Mouse (Mus musculus) hindbrain, postnatal 0 days (tissue): ENCODE measurements around the gene Rufy4. TPM values are rescaled to one million over a fixed set of nuclear protein-coding genes. Genes with fewer than 3 reads are reported as not detected.

ENCODE experiments used
- ATAC-seq: fragments of 200-750 bp; cut with Nextera tagmentation; 2 replicates; pipeline ENCODE4 v1.8.0; 2017; ENCODE audit warnings: mild to moderate bottlenecking, moderate TSS enrichment, moderate library complexity
- DNase-seq: peaks from one replicate; pipeline ENCODE4 v3.0.0-alpha.2; 2015; ENCODE audit warnings: low spot score
- H3K27ac ChIP-seq: fragments of 300-500 bp; sonication (generic); 2 replicates; pipeline ENCODE4 v1.5.1; 2014; ENCODE audit warnings: mild to moderate bottlenecking
- H3K27me3 ChIP-seq: fragments of 300-500 bp; sonication (generic); 2 replicates; pipeline ENCODE4 v1.6.1; 2014; ENCODE audit warnings: low read length, mixed read lengths; ENCODE audit not compliant: insufficient read depth
- H3K36me3 ChIP-seq: fragments of 300-500 bp; sonication (generic); 2 replicates; pipeline ENCODE4 v1.6.1; 2014; ENCODE audit warnings: low read length, mixed read lengths; ENCODE audit not compliant: insufficient read depth
- H3K4me1 ChIP-seq: fragments of 300-500 bp; sonication (generic); 2 replicates; pipeline ENCODE4 v1.6.1; 2014; ENCODE audit warnings: antibody characterized with exemption, low read length, mixed read lengths; ENCODE audit not compliant: insufficient read depth
- H3K4me2 ChIP-seq: fragments of 300-500 bp; sonication (generic); 2 replicates; pipeline ENCODE4 v1.6.1; 2014; ENCODE audit warnings: low read depth, mild to moderate bottlenecking, low read length, moderate library complexity, mixed read lengths
- H3K4me3 ChIP-seq: fragments of 300-500 bp; sonication (generic); 2 replicates; pipeline ENCODE4 v1.5.1; 2014; ENCODE audit warnings: low read length
- H3K9ac ChIP-seq: fragments of 300-500 bp; sonication (generic); replicated peaks from 2 replicates; pipeline ENCODE4 v1.6.1; 2014; ENCODE audit warnings: mild to moderate bottlenecking, low read length, moderate library complexity, mixed read lengths
- H3K9me3 ChIP-seq: fragments of 300-500 bp; sonication (generic); 2 replicates; pipeline ENCODE4 v1.6.1; 2016; ENCODE audit warnings: low read length, mixed read lengths
- CTCF ChIP-seq: IDR thresholded peaks from 2 replicates; pipeline ENCODE4 v1.5.1; 2016; ENCODE audit warnings: antibody characterized with exemption, control low read depth, low read depth
- WGBS: fragments of 180-500 bp; shearing (Covaris S2); extraction: QIAGEN DNeasy Blood & Tissue Kit; methylation state at CpG from one replicate; pipeline ENCODE4 v1.1.7; 2014; 5-methylcytosine and 5-hydroxymethylcytosine counted together
- polyA plus RNA-seq: library from polyadenylated mRNA; unstranded; fragments of >200 nt; fragmentation: Nextera tagmentation; extraction: Ambion mirVana; gene quantifications from 2 replicates; pipeline ENCODE4 v1.2.1, GENCODE M21; 2015
- total RNA-seq: library from RNA; depleted of rRNA; stranded (reverse); fragments of >200 nt; gene quantifications from 2 replicates; pipeline ENCODE4 v1.2.3, GENCODE M21; 2014; rRNA removed

Gene Rufy4
- total RNA-seq, result not detected in 2 replicates
- 0.08 and 0.10 TPM in 2 replicates for polyA plus RNA-seq

DNA sequence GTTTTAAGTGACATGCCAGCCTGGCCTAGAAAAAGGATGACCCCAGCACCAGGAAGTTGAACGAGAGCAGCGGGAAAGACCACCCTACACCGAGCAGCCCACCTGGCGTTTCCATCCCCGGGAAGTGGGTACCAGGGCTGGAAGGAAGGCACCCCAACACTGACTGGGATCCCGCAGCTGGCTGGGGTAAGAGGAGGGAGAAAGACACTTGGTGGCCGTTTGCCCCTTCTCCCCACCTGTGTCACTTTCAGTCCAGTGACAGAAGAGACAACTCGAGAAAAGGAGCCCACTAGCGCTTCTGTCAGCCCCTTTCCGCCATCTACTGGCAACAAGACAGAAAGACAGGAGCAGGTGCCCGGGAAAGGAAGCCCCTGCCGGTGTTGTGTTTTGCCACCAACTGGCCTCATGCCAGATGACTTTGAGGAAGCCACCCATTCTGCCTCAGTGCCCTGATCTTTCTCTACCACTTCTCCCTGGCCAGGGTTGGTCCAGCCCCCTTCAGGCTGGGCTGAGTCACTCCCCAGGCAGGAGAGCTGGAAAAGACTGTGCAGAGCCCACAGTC lies at the start of gene Rufy4:
Gene Rufy4, plus strand, starts transcription at position 551 of the 562 bp plus-strand sequence.
- TF ChIP-seq CTCF, result peak; percentile 90
- Histone ChIP-seq H3K9me3 (no peaks in the 10 kb centered on the region), H3K27me3 (0 out of 2 replicates have a peak, but pooled peaks cover 16% of the 10 kb centered on the region), H3K4me3 (peak within 1 kb of the TSS; percentile 41), H3K4me1 (0 out of 2 replicates have a peak, but pooled peaks cover 12% of the 10 kb centered on the region), H3K27ac (no peak within 1 kb of the TSS), H3K4me2 (peak within 1 kb of the TSS; percentile 77), H3K36me3 (no peaks in the 10 kb centered on the region), H3K9ac (peak within 1 kb of the TSS; percentile 40)
- peak; percentile 91 for DNase-seq
- 1% methylated on average over 12 of the region's 12 CpGs for WGBS
- ATAC-seq, result peak; percentile 70

DNA sequence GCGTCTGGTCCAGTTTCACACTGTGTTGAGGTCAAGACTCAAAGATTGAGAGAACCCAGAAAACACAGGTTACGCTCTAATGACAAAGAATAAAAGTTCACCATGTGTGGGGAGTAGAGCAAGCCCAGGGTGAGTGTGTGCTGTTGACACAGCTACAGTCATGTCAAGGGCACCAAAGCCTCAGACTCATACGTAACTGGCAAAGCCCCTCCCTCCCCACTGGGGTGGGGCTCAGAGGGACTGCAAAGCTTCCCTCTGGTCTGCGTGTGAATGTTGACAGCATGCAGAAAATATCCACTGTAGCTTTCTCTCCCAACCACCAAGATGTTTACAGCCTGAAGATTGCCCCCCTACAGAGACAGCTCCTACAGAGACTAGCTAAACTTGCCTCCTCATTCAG lies 49.1 kb upstream of the Rufy4 start:
- Histone ChIP-seq H3K4me1 (no peaks in the 10 kb centered on the region), H3K4me3 (no peak overlapping the region), H3K36me3 (no peaks in the 10 kb centered on the region), H3K27ac (no peak overlapping the region), H3K9ac (no peak overlapping the region), H3K4me2 (no peak overlapping the region), H3K27me3 (no peaks in the 10 kb centered on the region), H3K9me3 (no peaks in the 10 kb centered on the region)
- TF ChIP-seq CTCF, result no peak
- ATAC-seq, result no peak
- WGBS, result 79% methylated on average over 4 of the region's 4 CpGs
- DNase-seq, result no peak

DNA sequence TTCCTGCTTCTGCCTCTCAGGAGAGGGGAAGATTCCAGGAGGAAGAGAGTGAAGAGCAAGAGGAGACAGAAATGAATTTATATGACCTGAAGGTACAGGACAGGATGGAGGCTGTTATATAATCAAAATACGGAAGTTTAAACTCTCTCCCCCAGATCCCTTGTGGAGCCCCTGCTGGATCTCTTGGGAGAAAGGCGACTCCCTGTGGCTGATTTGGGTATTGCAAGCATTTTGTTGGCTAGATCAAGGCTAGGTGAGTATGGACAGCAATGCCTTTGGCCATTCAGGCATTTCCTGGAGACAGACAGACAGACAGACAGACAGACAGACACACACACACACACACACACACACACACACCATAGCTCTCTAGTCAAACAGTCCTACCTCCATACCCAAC lies 48.0 kb upstream of the Rufy4 start:
- no peak overlapping the region for H3K4me3 ChIP-seq
- no peak overlapping the region for H3K27ac ChIP-seq
- H3K27me3 ChIP-seq, result no peaks in the 10 kb centered on the region
- no peaks in the 10 kb centered on the region for H3K36me3 ChIP-seq
- peak; percentile 78 for TF ChIP-seq CTCF
- DNase-seq (peak; percentile 75), ATAC-seq (peak; percentile 46; the same call in 1 of the 2 replicates)
- H3K4me2 ChIP-seq, result no peak overlapping the region
- 8% methylated on average over 2 of the region's 2 CpGs for WGBS
- H3K9ac ChIP-seq, result no peak overlapping the region
- peaks cover 3% of the 10 kb centered on the region; the same call in 1 of the 2 replicates for H3K4me1 ChIP-seq
- no peaks in the 10 kb centered on the region for H3K9me3 ChIP-seq

DNA sequence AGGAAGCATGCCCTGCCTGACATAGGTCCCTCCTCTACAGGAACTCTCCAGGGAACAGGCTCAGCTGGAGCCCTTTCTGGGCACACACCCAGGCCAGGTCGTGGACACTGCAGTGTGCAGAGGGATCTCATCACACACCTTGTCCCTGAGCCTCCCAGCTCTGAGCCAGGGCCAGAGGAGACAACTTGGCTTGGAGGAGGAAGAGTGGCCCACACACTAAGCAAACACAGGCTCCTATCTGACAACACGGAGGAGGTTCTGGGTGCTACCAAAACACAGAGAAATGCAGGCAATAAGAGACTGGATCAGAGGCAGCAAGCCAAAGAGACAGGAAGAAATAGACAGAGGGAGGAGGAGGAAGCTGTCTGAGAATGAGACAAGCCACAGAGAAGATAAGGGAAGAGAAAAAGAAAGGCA lies 43.8 kb upstream of the Rufy4 start:
- WGBS, result 45% methylated on average over 2 of the region's 2 CpGs
- ATAC-seq (no peak), DNase-seq (no peak)
- Histone ChIP-seq H3K27me3 (no peaks in the 10 kb centered on the region), H3K4me2 (no peak overlapping the region), H3K27ac (no peak overlapping the region), H3K4me3 (no peak overlapping the region), H3K9me3 (no peaks in the 10 kb centered on the region), H3K36me3 (no peaks in the 10 kb centered on the region), H3K9ac (no peak overlapping the region), H3K4me1 (peaks cover 8% of the 10 kb centered on the region; the same call in 1 of the 2 replicates)
- TF ChIP-seq CTCF, result no peak

DNA sequence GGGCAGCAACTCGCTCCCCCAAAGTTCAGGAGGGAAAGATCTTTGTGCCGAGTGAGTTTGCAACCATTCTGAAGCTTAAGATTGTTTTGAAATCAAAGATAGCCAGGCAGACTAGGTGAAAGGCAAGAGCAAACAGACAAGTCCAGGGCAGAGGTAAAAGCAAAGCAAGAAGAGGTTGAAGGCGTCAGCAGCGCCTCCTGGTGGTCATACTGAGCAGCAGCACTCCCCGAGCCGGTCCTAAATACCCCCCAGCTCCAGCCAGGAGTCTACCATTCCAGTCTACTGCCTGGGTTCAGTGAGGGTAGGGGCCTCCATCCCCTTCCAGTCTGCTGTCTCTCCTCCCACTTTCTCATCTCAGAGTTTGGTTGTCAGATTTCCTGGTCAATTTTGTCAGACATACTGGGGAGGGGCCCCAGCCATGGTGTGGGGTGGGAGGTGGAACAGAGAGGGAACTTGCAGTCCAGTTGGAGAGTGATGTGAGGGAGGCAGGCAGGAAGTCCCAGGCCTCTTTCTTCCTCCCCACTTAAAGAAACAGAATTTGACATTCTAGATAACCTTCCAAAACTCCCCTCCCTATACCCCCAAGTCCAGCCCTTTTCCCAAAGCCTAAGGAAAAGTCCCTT lies 42.4 kb upstream of the Rufy4 start:
- peak; percentile 84 for TF ChIP-seq CTCF
- no peaks in the 10 kb centered on the region for H3K36me3 ChIP-seq
- no peak overlapping the region for H3K4me2 ChIP-seq
- DNase-seq (peak; percentile 53), ATAC-seq (peak; percentile 46; the same call in 1 of the 2 replicates)
- H3K27me3 ChIP-seq, result no peaks in the 10 kb centered on the region
- H3K27ac ChIP-seq, result no peak overlapping the region
- H3K9me3 ChIP-seq, result no peaks in the 10 kb centered on the region
- H3K4me1 ChIP-seq, result peaks cover 8% of the 10 kb centered on the region; the same call in 1 of the 2 replicates
- 12% methylated on average over 6 of the region's 6 CpGs for WGBS
- H3K9ac ChIP-seq, result no peak overlapping the region
- no peak overlapping the region for H3K4me3 ChIP-seq

DNA sequence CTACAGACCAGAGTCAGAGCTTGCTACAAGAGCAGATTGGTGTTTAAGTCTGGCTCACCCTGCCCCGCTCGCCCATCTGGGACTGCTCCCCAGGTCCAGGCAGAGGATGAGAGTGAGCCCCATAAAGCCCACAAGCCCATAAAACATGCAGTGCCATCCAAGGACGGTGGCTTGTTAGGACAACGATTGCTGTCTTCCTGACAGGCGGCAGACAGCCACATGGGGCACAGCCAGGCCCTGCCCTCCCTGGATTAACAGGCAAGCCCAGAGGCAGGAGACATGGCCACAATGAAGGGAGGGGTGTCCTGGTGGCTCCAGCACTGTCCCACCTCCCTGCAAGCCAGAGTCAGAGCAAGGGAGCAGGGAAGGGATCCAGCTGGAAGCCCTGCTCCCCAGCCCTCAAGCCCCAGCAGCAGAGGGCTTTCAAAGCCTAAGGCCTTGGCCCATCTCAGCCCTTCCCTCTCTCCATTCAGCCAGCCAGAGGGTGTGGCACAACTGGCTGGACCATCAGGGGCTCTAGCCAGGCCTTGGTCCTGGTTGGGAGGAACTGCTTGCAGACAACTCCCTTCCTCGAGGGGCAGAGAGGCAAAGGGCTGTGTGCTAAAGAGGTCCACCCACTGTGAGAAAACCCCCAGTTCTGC lies 41.2 kb upstream of the Rufy4 start:
- Histone ChIP-seq H3K36me3 (no peaks in the 10 kb centered on the region), H3K4me2 (no peak overlapping the region), H3K9me3 (no peaks in the 10 kb centered on the region), H3K4me1 (peaks cover 8% of the 10 kb centered on the region; the same call in 1 of the 2 replicates), H3K27me3 (no peaks in the 10 kb centered on the region), H3K27ac (no peak overlapping the region), H3K4me3 (no peak overlapping the region), H3K9ac (no peak overlapping the region)
- no peak for TF ChIP-seq CTCF
- ATAC-seq (peak; percentile 67; the same call in 1 of the 2 replicates), DNase-seq (no peak)
- 50% methylated on average over 6 of the region's 6 CpGs for WGBS

DNA sequence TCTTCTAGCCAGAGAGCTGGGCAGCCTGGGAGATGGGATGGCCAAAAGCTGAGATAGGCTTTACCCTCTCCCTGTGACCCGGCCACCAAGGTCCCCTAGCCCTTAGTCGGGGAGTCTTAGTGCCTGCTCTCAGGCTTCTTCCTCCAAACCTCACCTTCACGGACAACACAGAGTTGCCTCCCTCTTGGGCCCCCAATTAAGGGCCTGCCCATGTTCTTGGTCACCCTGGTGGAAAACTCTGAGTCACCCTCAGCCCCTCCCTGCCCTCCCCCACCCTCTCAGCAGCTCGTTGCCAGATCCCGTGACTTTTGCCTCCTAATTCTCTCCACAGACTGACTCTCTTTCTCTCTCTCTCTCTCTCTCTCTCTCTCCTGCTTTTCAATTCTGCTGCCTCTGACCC lies 40.6 kb upstream of the Rufy4 start:
- ATAC-seq (no peak), DNase-seq (no peak)
- Histone ChIP-seq H3K27ac (no peak overlapping the region), H3K4me3 (no peak overlapping the region), H3K9ac (no peak overlapping the region), H3K4me2 (no peak overlapping the region), H3K27me3 (no peaks in the 10 kb centered on the region), H3K9me3 (no peaks in the 10 kb centered on the region), H3K4me1 (peaks cover 8% of the 10 kb centered on the region; the same call in 1 of the 2 replicates), H3K36me3 (no peaks in the 10 kb centered on the region)
- WGBS, result 63% methylated on average over 5 of the region's 5 CpGs
- TF ChIP-seq CTCF, result no peak
